Mouse (Mus musculus) MEL (cell line): ENCODE data around the gene Wnt10b. TPM values are rescaled to one million over a fixed set of nuclear protein-coding genes. Genes with fewer than 3 reads are reported as not detected.

ENCODE experiments used
- DNase-seq: peaks from one replicate; pipeline ENCODE4 v3.0.0; 2011; ENCODE audit warnings: low read depth, low spot score
- H3K27ac ChIP-seq: 2 replicates; pipeline ENCODE4 v1.5.1; 2012; ENCODE audit warnings: low read depth, mild to moderate bottlenecking, control low read depth, low read length, moderate library complexity; ENCODE audit not compliant: control insufficient read depth
- H3K27me3 ChIP-seq, 2 experiments: fragments of 150-350 bp in 1 of 2; sonication (generic) in 1 of 2; 2 replicates each; pipeline ENCODE4 v1.6.1; 2012; ENCODE audit warnings: low read length in 2 of 2, mild to moderate bottlenecking in 2 of 2, improper control_type of control experiment in 1 of 2, moderate library complexity in 1 of 2; ENCODE audit not compliant: insufficient read depth in 2 of 2, control insufficient read depth in 1 of 2
- H3K36me3 ChIP-seq, 2 experiments: 2 replicates each; pipeline ENCODE4 v1.6.1; 2012 to 2014; ENCODE audit warnings: low read length in 2 of 2, improper control_type of control experiment in 1 of 2, inconsistent platforms in 1 of 2, mild to moderate bottlenecking in 1 of 2; ENCODE audit not compliant: insufficient read depth in 2 of 2, control insufficient read depth in 1 of 2
- H3K4me1 ChIP-seq, 2 experiments: fragments of 150-350 bp in 1 of 2; sonication (generic) in 1 of 2; 2 replicates each; pipeline ENCODE4 v1.6.1; 2012; ENCODE audit warnings: low read length in 2 of 2, improper control_type of control experiment in 1 of 2, mild to moderate bottlenecking in 1 of 2; ENCODE audit not compliant: insufficient read depth in 2 of 2, control insufficient read depth in 1 of 2
- H3K4me3 ChIP-seq, 2 experiments: fragments of 150-350 bp in 1 of 2; sonication (generic) in 1 of 2; 2 replicates each; pipeline ENCODE4 v1.5.1; 2012; ENCODE audit warnings: low read depth in 2 of 2, low read length in 2 of 2, mild to moderate bottlenecking in 2 of 2, moderate library complexity in 2 of 2, control low read depth in 1 of 2, improper control_type of control experiment in 1 of 2; ENCODE audit not compliant: control insufficient read depth in 1 of 2, insufficient read depth in 1 of 2
- H3K79me2 ChIP-seq: 2 replicates; pipeline ENCODE4 v1.6.1; 2012; ENCODE audit warnings: mild to moderate bottlenecking, low read length, moderate library complexity; ENCODE audit not compliant: control insufficient read depth, poor library complexity, insufficient read depth
- H3K9ac ChIP-seq: 2 replicates; pipeline ENCODE4 v1.6.1; 2012; ENCODE audit warnings: low read depth, mild to moderate bottlenecking, control low read depth, low read length, moderate library complexity; ENCODE audit not compliant: control insufficient read depth, poor library complexity, severe bottlenecking
- H3K9me3 ChIP-seq: fragments of 150-350 bp; sonication (generic); replicated peaks from 2 replicates; pipeline ENCODE4 v1.6.1; 2012; ENCODE audit warnings: mild to moderate bottlenecking, low read length, improper control_type of control experiment, moderate library complexity; ENCODE audit not compliant: insufficient read depth
- CHD2 ChIP-seq: IDR thresholded peaks from 2 replicates; pipeline ENCODE4 v1.6.1; 2011; ENCODE audit warnings: low read length, improper control_type of control experiment
- CTCF ChIP-seq, 3 experiments: IDR thresholded peaks in 2 of 3; conservative IDR thresholded peaks in 1 of 3; 2 replicates each; pipeline ENCODE4 v1.5.1; 2011 to 2012; ENCODE audit warnings: low read length in 3 of 3, low read depth in 2 of 3, mild to moderate bottlenecking in 2 of 3, improper control_type of control experiment in 1 of 3, inconsistent platforms in 1 of 3, mixed read lengths in 1 of 3, moderate library complexity in 1 of 3; ENCODE audit not compliant: control insufficient read depth in 1 of 3, insufficient read depth in 1 of 3, poor library complexity in 1 of 3, severe bottlenecking in 1 of 3
- E2F4 ChIP-seq: IDR thresholded peaks from 2 replicates; pipeline ENCODE4 v1.6.1; 2011; ENCODE audit warnings: low read depth, low read length, improper control_type of control experiment, borderline replicate concordance
- ELF1 ChIP-seq: IDR thresholded peaks from 2 replicates; pipeline ENCODE4 v1.6.1; 2014; ENCODE audit warnings: low read depth, mild to moderate bottlenecking, inconsistent platforms, low read length, improper control_type of control experiment, moderate library complexity
- ETS1 ChIP-seq: IDR thresholded peaks from 2 replicates; pipeline ENCODE4 v1.6.1; 2012; ENCODE audit warnings: low read depth, mild to moderate bottlenecking, inconsistent platforms, low read length, improper control_type of control experiment, moderate library complexity
- GABPA ChIP-seq: IDR thresholded peaks from 2 replicates; pipeline ENCODE4 v1.6.1; 2012; ENCODE audit warnings: low read depth, mild to moderate bottlenecking, inconsistent platforms, low read length, improper control_type of control experiment, moderate library complexity
- GATA1 ChIP-seq: IDR thresholded peaks from 2 replicates; pipeline ENCODE4 v1.6.1; 2011; ENCODE audit warnings: low read depth, low read length, improper control_type of control experiment
- HCFC1 ChIP-seq: IDR thresholded peaks from 2 replicates; pipeline ENCODE4 v1.6.1; 2012; ENCODE audit warnings: low read depth, mild to moderate bottlenecking, inconsistent platforms, low read length, improper control_type of control experiment, moderate library complexity
- JUND ChIP-seq: IDR thresholded peaks from 2 replicates; pipeline ENCODE4 v1.6.1; 2011; ENCODE audit warnings: low read depth, mild to moderate bottlenecking, improper control_type of control experiment, low read length
- KAT2A ChIP-seq: conservative IDR thresholded peaks from 2 replicates; pipeline ENCODE4 v1.6.1; 2012; ENCODE audit warnings: low read depth, low read length, improper control_type of control experiment, inconsistent platforms
- MAFK ChIP-seq: IDR thresholded peaks from 2 replicates; pipeline ENCODE4 v1.6.1; 2011; ENCODE audit warnings: low read depth, mild to moderate bottlenecking, low read length, improper control_type of control experiment, borderline replicate concordance
- MAX ChIP-seq: IDR thresholded peaks from 2 replicates; pipeline ENCODE4 v1.6.1; 2011; ENCODE audit warnings: low read length, improper control_type of control experiment
- MEF2A ChIP-seq: IDR thresholded peaks from 2 replicates; pipeline ENCODE4 v1.6.1; 2014; ENCODE audit warnings: low read depth, mild to moderate bottlenecking, inconsistent platforms, low read length, improper control_type of control experiment; ENCODE audit not compliant: poor library complexity, insufficient replicate concordance, severe bottlenecking; ENCODE audit errors: extremely low read depth
- MXI1 ChIP-seq: IDR thresholded peaks from 2 replicates; pipeline ENCODE4 v1.6.1; 2011; ENCODE audit warnings: mild to moderate bottlenecking, low read depth, low read length, improper control_type of control experiment
- MYB ChIP-seq: IDR thresholded peaks from 2 replicates; pipeline ENCODE4 v1.6.1; 2011; ENCODE audit warnings: mild to moderate bottlenecking, low read depth, low read length, improper control_type of control experiment
- MYC ChIP-seq: IDR thresholded peaks from 2 replicates; pipeline ENCODE4 v1.6.1; 2011; ENCODE audit warnings: low read depth, mild to moderate bottlenecking, low read length, improper control_type of control experiment, moderate library complexity
- NRF1 ChIP-seq: IDR thresholded peaks from 2 replicates; pipeline ENCODE4 v1.6.1; 2014; ENCODE audit warnings: low read depth, mild to moderate bottlenecking, inconsistent platforms, low read length, improper control_type of control experiment, moderate library complexity; ENCODE audit not compliant: poor library complexity, insufficient read depth, severe bottlenecking
- POLR2A ChIP-seq, 2 experiments: IDR thresholded peaks; 2 replicates each; pipeline ENCODE4 v1.6.1; 2011 to 2012; ENCODE audit warnings: low read length in 2 of 2, mild to moderate bottlenecking in 2 of 2, control low read depth in 1 of 2, improper control_type of control experiment in 1 of 2, low read depth in 1 of 2, moderate library complexity in 1 of 2; ENCODE audit not compliant: control insufficient read depth in 1 of 2, insufficient read depth in 1 of 2, poor library complexity in 1 of 2
- POLR2AphosphoS5 ChIP-seq: IDR thresholded peaks from 2 replicates; pipeline ENCODE4 v1.6.1; 2012; ENCODE audit warnings: low read depth, borderline replicate concordance, mild to moderate bottlenecking, inconsistent platforms, low read length, moderate library complexity, mixed read lengths
- RAD21 ChIP-seq: IDR thresholded peaks from 2 replicates; pipeline ENCODE4 v1.6.1; 2011; ENCODE audit warnings: mild to moderate bottlenecking, low read depth, low read length, improper control_type of control experiment
- RCOR1 ChIP-seq: IDR thresholded peaks from 2 replicates; pipeline ENCODE4 v1.6.1; 2012; ENCODE audit warnings: low read depth, mild to moderate bottlenecking, inconsistent platforms, low read length, improper control_type of control experiment
- SIN3A ChIP-seq: IDR thresholded peaks from 2 replicates; pipeline ENCODE4 v1.6.1; 2012; ENCODE audit warnings: low read length, improper control_type of control experiment, inconsistent platforms
- SMC3 ChIP-seq: IDR thresholded peaks from 2 replicates; pipeline ENCODE4 v1.6.1; 2011; ENCODE audit warnings: low read depth, low read length, improper control_type of control experiment
- TBP ChIP-seq: IDR thresholded peaks from 2 replicates; pipeline ENCODE4 v1.8.0; 2011; ENCODE audit warnings: low read depth, low read length, improper control_type of control experiment
- UBTF ChIP-seq: IDR thresholded peaks from 2 replicates; pipeline ENCODE4 v1.6.1; 2012; ENCODE audit warnings: low read depth, mild to moderate bottlenecking, inconsistent platforms, low read length, improper control_type of control experiment, moderate library complexity, borderline replicate concordance; ENCODE audit not compliant: insufficient read depth
- USF1 ChIP-seq: IDR thresholded peaks from 2 replicates; pipeline ENCODE4 v1.6.1; 2014; ENCODE audit warnings: low read depth, mild to moderate bottlenecking, inconsistent platforms, low read length, improper control_type of control experiment, moderate library complexity
- ZC3H11A ChIP-seq: IDR thresholded peaks from 2 replicates; pipeline ENCODE4 v1.6.1; 2012; ENCODE audit warnings: low read depth, mild to moderate bottlenecking, inconsistent platforms, low read length, improper control_type of control experiment
- ZNF384 ChIP-seq: IDR thresholded peaks from 2 replicates; pipeline ENCODE4 v1.6.1; 2012; ENCODE audit warnings: low read depth, mild to moderate bottlenecking, inconsistent platforms, low read length, improper control_type of control experiment
- polyA plus RNA-seq, 2 experiments: library from polyadenylated mRNA; stranded (reverse) in 1 of 2; unstranded in 1 of 2; fragments of >175 nt in 1 of 2; fragments of >200 nt in 1 of 2; gene quantifications; 2 replicates each; pipeline versions ENCODE4 v1.2.1 to v1.2.4; 2012; ENCODE audit warnings: low replicate concordance in 2 of 2, low read depth in 1 of 2; ENCODE audit not compliant: insufficient read length in 2 of 2, insufficient read depth in 1 of 2, missing spikeins in 1 of 2
- total RNA-seq: library from RNA; depleted of rRNA; stranded (reverse); fragments of 300-350 nt; gene quantifications from 2 replicates; pipeline ENCODE4 v1.2.3, GENCODE M21; 2012

Wnt10b gene
- total and polyA plus RNA-seq, 3 experiments = 0.14 to 0.23 TPM; not detected in 1

- Histone ChIP-seq H3K9ac (no peak overlapping the region), H3K79me2 (no peaks in the 10 kb centered on the region), H3K27me3 (no peaks in the 10 kb centered on the region), H3K4me3 (no peak overlapping the region), H3K4me1 (peaks cover 0 to 5% of the 10 kb centered on the region in 2 experiments; a peak in 1 of 4 replicates), H3K9me3 (no peaks in the 10 kb centered on the region), H3K27ac (no peak overlapping the region), H3K36me3 (no peaks in the 10 kb centered on the region)
- TF ChIP-seq KAT2A (no peak), MAFK (no peak), POLR2AphosphoS5 (no peak), JUND (no peak), USF1 (no peak), ZC3H11A (no peak), E2F4 (no peak), RAD21 (no peak), CHD2 (no peak), GATA1 (no peak), RCOR1 (no peak), ETS1 (no peak), MYC (no peak), TBP (no peak), ELF1 (no peak), MEF2A (no peak), UBTF (no peak)
- DNase-seq = no peak
These were observed 11.2 kb upstream of the Wnt10b start for GRCm38 (mm10) chr15:98788972-98789660.

GRCm38 (mm10) chr15:98787930-98788329 is 10.0 kb upstream of the Wnt10b start:
- H3K36me3 ChIP-seq = no peaks in the 10 kb centered on the region
- no peak for TF ChIP-seq ZC3H11A
- TF ChIP-seq NRF1 = no peak
- peak; percentile 30; the same call in 1 of the 2 replicates for TF ChIP-seq SMC3
- no peak for TF ChIP-seq POLR2A (IDR thresholded peaks at IDR 0.05; ENCODE audit: control insufficient read depth in 1 of 2, insufficient read depth in 1 of 2, low read depth in 1 of 2, low read length in 2 of 2, poor library complexity in 1 of 2)
- TF ChIP-seq SIN3A = no peak
- no peak for TF ChIP-seq JUND
- no peak for TF ChIP-seq ETS1
- peak in 2 of 3 experiments; percentile 44 to 55; a peak in 4 of 6 replicates for TF ChIP-seq CTCF (IDR thresholded peaks at IDR 0.05 in 2 of 3, conservative IDR thresholded peaks at IDR 0.05 in 1 of 3; ENCODE audit: control insufficient read depth in 1 of 3, insufficient read depth in 1 of 3, low read depth in 2 of 3, low read length in 3 of 3, poor library complexity in 1 of 3, severe bottlenecking in 1 of 3)
- TF ChIP-seq MXI1 = no peak
- TF ChIP-seq POLR2AphosphoS5 = no peak
- TF ChIP-seq ZNF384 = no peak
- TF ChIP-seq HCFC1 = no peak
- no peak for TF ChIP-seq MYB
- TF ChIP-seq UBTF = no peak
- peak; percentile 50 for TF ChIP-seq RAD21
- TF ChIP-seq GABPA = no peak
- TF ChIP-seq MAX = no peak
- no peak for TF ChIP-seq MAFK
- TF ChIP-seq, all 39 proteins: peak for 3
- Histone ChIP-seq H3K79me2 (no peaks in the 10 kb centered on the region), H3K27me3 (no peaks in the 10 kb centered on the region), H3K27ac (no peak overlapping the region), H3K4me1 (peaks cover 0 to 5% of the 10 kb centered on the region in 2 experiments; a peak in 2 of 4 replicates), H3K9me3 (no peaks in the 10 kb centered on the region), H3K9ac (no peak overlapping the region), H3K4me3 (no peak overlapping the region)
- peak; percentile 20 for DNase-seq
